Mouse (Mus musculus) cerebellum, adult 2 months (tissue): Measurements from ENCODE around the gene Spata31d1d.

Experiments
- CTCF ChIP-seq: fragments of 200-500 bp; IDR thresholded peaks from 2 replicates; pipeline ENCODE4 v1.5.1; 2011; ENCODE audit warnings: low read depth, mild to moderate bottlenecking, control low read depth, low read length, moderate library complexity, borderline replicate concordance; ENCODE audit not compliant: insufficient read depth
- POLR2A ChIP-seq: fragments of 200-500 bp; IDR thresholded peaks from 2 replicates; pipeline ENCODE4 v1.6.1; 2011; ENCODE audit warnings: low read length, control low read depth, borderline replicate concordance; ENCODE audit not compliant: insufficient read depth

DNA sequence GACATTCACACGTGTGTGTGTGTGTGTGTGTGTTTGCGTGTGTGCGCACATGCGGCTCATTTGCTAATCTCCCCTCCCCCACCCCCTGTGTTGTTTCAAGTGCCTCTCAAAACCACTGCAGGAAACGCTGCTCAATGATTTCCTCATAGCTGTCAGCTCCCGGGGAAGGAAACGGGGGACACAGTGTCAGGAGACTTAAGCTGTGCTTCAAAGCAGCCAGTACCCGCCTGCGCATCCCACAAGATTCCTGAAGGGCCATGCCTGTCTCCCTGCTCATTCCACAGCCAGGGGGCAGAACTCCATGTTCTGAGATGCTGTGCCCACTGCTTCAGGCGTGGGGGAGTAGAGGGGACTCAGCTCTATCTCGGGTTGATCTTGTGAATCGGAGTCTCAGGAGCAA lies 27.0 kb downstream of the Spata31d1d start:
- no peak for TF ChIP-seq POLR2A
- no peak for TF ChIP-seq CTCF
